Mouse (Mus musculus): ENCODE data around the gene Spint2. TPM values are rescaled to one million over a fixed set of nuclear protein-coding genes. Genes with fewer than 3 reads are reported as not detected.
"Not testable (repeated sequence)": the region's sequence is repeated elsewhere in the genome, so short reads cannot be mapped to it uniquely, and the experiment has no call there.

Spint2 gene
- polyA plus RNA-seq, 1 experiment = 264 TPM

GRCm38 (mm10) chr7:29211415-29212198 is 70.1 kb downstream of the Spint2 start:
- H3K27ac ChIP-seq (ENCODE audit: insufficient read depth, low read length) = peak overlapping the region; percentile 79
- TF ChIP-seq EP300 (IDR thresholded peaks at IDR 0.05; ENCODE audit: insufficient read depth, low read depth, low read length) (no peak), POLR2A (IDR thresholded peaks at IDR 0.05; ENCODE audit: insufficient read depth, low read length) (no peak), CTCF (IDR thresholded peaks at IDR 0.05; ENCODE audit: low read depth, low read length) (no peak)

GRCm38 (mm10) chr7:29211013-29211412 is 70.7 kb downstream of the Spint2 start:
- not testable (repeated sequence) for H3K36me3 ChIP-seq (ENCODE audit: control insufficient read depth, insufficient read depth, low read length, poor library complexity, severe bottlenecking); H3K4me1 ChIP-seq (ENCODE audit: control insufficient read depth, insufficient read depth, low read length); H3K27me3 ChIP-seq (ENCODE audit: control insufficient read depth, insufficient read depth, low read length, poor library complexity, severe bottlenecking); H3K9me3 ChIP-seq (replicated peaks; ENCODE audit: control insufficient read depth, insufficient read depth, low read length, poor library complexity, severe bottlenecking)
- H3K9ac ChIP-seq (ENCODE audit: low read depth, poor library complexity, severe bottlenecking) = 0 out of 2 replicates have a peak overlapping the region, but pooled peaks have one; percentile 12
- H3K4me3 ChIP-seq (ENCODE audit: low read depth, low read length) = peak overlapping the region; percentile 67
- H3K27ac ChIP-seq (ENCODE audit: insufficient read depth, low read length) = peak overlapping the region; percentile 79

More at GRCm38 (mm10) chr7:29211415-29212198, 70.1 kb downstream of the Spint2 start:
- no peaks in the 10 kb centered on the region for H3K4me1 ChIP-seq (ENCODE audit: control insufficient read depth, insufficient read depth, low read length)
- H3K27me3 ChIP-seq (ENCODE audit: control insufficient read depth, insufficient read depth, low read length, poor library complexity, severe bottlenecking) = no peaks in the 10 kb centered on the region
- peak overlapping the region; percentile 67 for H3K4me3 ChIP-seq (ENCODE audit: low read depth, low read length)
- no peaks in the 10 kb centered on the region for H3K36me3 ChIP-seq (ENCODE audit: control insufficient read depth, insufficient read depth, low read length, poor library complexity, severe bottlenecking)
- H3K9me3 ChIP-seq (replicated peaks; ENCODE audit: control insufficient read depth, insufficient read depth, low read length, poor library complexity, severe bottlenecking) = no peaks in the 10 kb centered on the region
- H3K9ac ChIP-seq (ENCODE audit: low read depth, poor library complexity, severe bottlenecking) = peak overlapping the region; percentile 12

Other genes with a start within 250 kb of the Spint2 start
- 8.4 and 10.3 TPM in 2 replicates for gene Ryr1, start 156.7 kb downstream of the Spint2 start, polyA plus RNA-seq (2011; ENCODE audit: insufficient read depth, insufficient read length, low read depth, missing spikeins)
- gene Rasgrp4, start 147.1 kb downstream of the Spint2 start, polyA plus RNA-seq (2011; ENCODE audit: insufficient read depth, insufficient read length, low read depth, missing spikeins) = 23.0 and 31.5 TPM in 2 replicates
- gene Fam98c, start 125.7 kb downstream of the Spint2 start, polyA plus RNA-seq (2011; ENCODE audit: insufficient read depth, insufficient read length, low read depth, missing spikeins) = 12.6 and 13.3 TPM in 2 replicates
- gene Ggn, start 111.7 kb downstream of the Spint2 start, polyA plus RNA-seq (2011; ENCODE audit: insufficient read depth, insufficient read length, low read depth, missing spikeins) = not detected in 2 replicates
- gene Spred3, start 111.5 kb downstream of the Spint2 start, polyA plus RNA-seq (2011; ENCODE audit: insufficient read depth, insufficient read length, low read depth, missing spikeins) = 9.2 and 12.1 TPM in 2 replicates
- 223 and 242 TPM in 2 replicates for gene Psmd8, start 101.2 kb downstream of the Spint2 start, polyA plus RNA-seq (2011; ENCODE audit: insufficient read depth, insufficient read length, low read depth, missing spikeins)
- gene Catsperg1, start 67.9 kb downstream of the Spint2 start, polyA plus RNA-seq (2011; ENCODE audit: insufficient read depth, insufficient read length, low read depth, missing spikeins) = 27.3 and 31.3 TPM in 2 replicates
- 7.0 and 7.1 TPM in 2 replicates for gene Kcnk6, start 49.4 kb downstream of the Spint2 start, polyA plus RNA-seq (2011; ENCODE audit: insufficient read depth, insufficient read length, low read depth, missing spikeins)
- gene Yif1b, start 43.6 kb downstream of the Spint2 start, polyA plus RNA-seq (2011; ENCODE audit: insufficient read depth, insufficient read length, low read depth, missing spikeins) = 50.9 and 55.2 TPM in 2 replicates
- gene 2200002D01Rik, start 33.4 kb downstream of the Spint2 start, polyA plus RNA-seq (2011; ENCODE audit: insufficient read depth, insufficient read length, low read depth, missing spikeins) = 33.6 and 34.1 TPM in 2 replicates
- 22.1 and 29.1 TPM in 2 replicates for gene Ppp1r14a, start 7.4 kb upstream of the Spint2 start, polyA plus RNA-seq (2011; ENCODE audit: insufficient read depth, insufficient read length, low read depth, missing spikeins)
- gene Dpf1, start 22.0 kb upstream of the Spint2 start, polyA plus RNA-seq (2011; ENCODE audit: insufficient read depth, insufficient read length, low read depth, missing spikeins) = 5.9 and 6.1 TPM in 2 replicates
- gene Sipa1l3, start 236.7 kb upstream of the Spint2 start, polyA plus RNA-seq (2011; ENCODE audit: insufficient read depth, insufficient read length, low read depth, missing spikeins) = 29.4 and 31.0 TPM in 2 replicates

All from ES-Bruce4 (cell line).